Mouse (Mus musculus) left cerebral cortex, postnatal 10 days (tissue): ENCODE measurements around the gene Vmn2r116. TPM values are rescaled to one million over a fixed set of nuclear protein-coding genes. Genes with fewer than 3 reads are reported as not detected.
"Not testable (repeated sequence)": the region's sequence is repeated elsewhere in the genome, so short reads cannot be mapped to it uniquely, and the experiment has no call there.

ENCODE experiments used
- DNase-seq, 2 experiments: peaks; one replicate each; pipeline ENCODE4 v3.0.0; 2021 to 2022; ENCODE audit warnings: low spot score in 2 of 2, mixed read lengths in 1 of 2; ENCODE audit errors: extremely low spot score in 1 of 2
- intact Hi-C: fragments of 180-260 bp; cut with DNase I; formaldehyde crosslinking; loops from one replicate; pipeline ENCODE4 v1.15.1; 2025
- total RNA-seq, 2 experiments: library from RNA; stranded (reverse); gene quantifications; 2 replicates each; pipeline ENCODE4 v1.2.3; 2021

Vmn2r116 gene
- total RNA-seq, result not detected

DNA sequence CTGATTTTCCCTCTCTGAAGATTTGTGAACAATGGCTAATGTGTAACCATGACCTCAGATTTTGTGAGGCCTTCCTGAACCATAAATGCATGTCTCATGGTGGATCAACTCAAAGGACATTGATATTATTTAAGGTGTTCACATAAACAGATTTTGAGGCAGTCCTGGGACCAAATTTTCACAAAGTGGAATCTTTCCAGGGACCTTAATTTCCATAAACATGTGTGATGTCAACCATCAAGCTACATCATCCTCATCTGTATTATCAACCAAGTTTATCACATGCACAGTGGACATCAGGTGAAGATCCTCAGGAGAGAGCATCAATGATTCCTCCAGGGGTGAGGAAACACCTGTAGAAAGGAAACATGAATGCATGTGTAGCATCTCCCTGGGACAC is at the start of gene Vmn2r116:
Vmn2r116 (plus strand) TSS at position 301 of the 400 bp plus-strand sequence.
- DNase-seq, intact Hi-C loops: not testable (repeated sequence)

DNA sequence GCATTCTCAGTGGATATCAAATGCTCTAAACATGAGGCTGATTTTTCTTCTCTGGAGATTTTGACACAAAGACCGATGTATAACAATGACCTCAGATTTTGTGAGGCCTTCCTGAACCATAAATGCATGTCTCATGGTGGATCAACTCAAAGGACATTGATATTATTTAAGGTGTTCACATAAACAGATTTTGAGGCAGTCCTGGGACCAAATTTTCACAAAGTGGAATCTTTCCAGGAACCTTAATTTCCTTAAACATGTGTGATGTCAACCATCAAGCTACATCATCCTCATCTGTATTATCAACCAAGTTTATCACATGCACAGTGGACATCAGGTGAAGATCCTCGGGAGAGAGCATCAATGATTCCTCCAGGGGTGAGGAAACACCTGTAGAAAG is 41.0 kb upstream of the Vmn2r116 start, which contains the start of gene Vmn2r115:
Vmn2r115 (plus strand) TSS at position 301 of the 400 bp plus-strand sequence.
- intact Hi-C loops, DNase-seq: not testable (repeated sequence)

DNA sequence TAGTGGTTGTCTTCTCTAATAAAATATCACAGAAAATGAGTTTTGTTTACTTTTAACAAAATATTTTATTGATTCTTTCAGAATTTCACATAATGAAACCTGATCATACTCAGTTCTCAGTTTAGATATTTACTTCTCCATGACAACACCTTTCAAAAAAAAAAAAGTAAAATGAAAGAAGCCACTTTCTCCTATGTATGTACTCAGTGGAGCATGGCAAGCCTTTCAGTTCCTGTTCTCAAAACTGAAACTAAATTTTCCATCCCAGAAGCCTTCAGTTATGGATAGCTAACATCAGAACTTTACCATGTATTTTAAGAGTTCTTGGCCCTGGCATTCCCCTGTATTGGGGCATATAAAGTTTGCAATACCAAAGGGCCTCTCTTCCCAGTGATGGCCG is 32.8 kb upstream of the Vmn2r116 start:
- intact Hi-C loops, result no loop called here

GRCm38 (mm10) chr17:23433150-23433679 is 48.8 kb downstream of the Vmn2r116 start:
- intact Hi-C loops, result loop anchor here (5.0 kb wide), 1 partner anchor 79 kb away; no protein-coding TSS in a partner anchor

More for the DNA sequence above, 32.8 kb upstream of the Vmn2r116 start:
- no peak for DNase-seq

More at GRCm38 (mm10) chr17:23433150-23433679, 48.8 kb downstream of the Vmn2r116 start:
- DNase-seq, result no peak

Other genes starting within 250 kb of the Vmn2r116 start
- gene Zfp40, start 191.4 kb upstream of the Vmn2r116 start, total RNA-seq, result 10 to 100 TPM; 28.4 to 31.3 TPM
- under 1 TPM in 1 of 2 experiments, not detected in 1; 0.04 TPM for gene Vmn2r114, start 72.1 kb upstream of the Vmn2r116 start, total RNA-seq
- not detected for gene Vmn2r115, start 40.9 kb upstream of the Vmn2r116 start, total RNA-seq
- not detected for gene Vmn2r117, start 95.1 kb downstream of the Vmn2r116 start, total RNA-seq
- 1 to 10 TPM; 6.6 to 6.7 TPM for gene Zfp213, start 179.6 kb downstream of the Vmn2r116 start, total RNA-seq
- 10 to 100 TPM; 29.3 to 33.8 TPM for gene Zfp13, start 214.9 kb downstream of the Vmn2r116 start, total RNA-seq
- gene Zscan10, start 216.3 kb downstream of the Vmn2r116 start, total RNA-seq, result not detected